Mouse (Mus musculus) central nervous system, embryonic 14 days (tissue): ENCODE measurements around the gene Ano1. TPM values are rescaled to one million over a fixed set of nuclear protein-coding genes. Genes with fewer than 3 reads are reported as not detected.

ENCODE experiments used
- polyA plus RNA-seq: library from polyadenylated mRNA; depleted of rRNA; stranded (reverse); fragments of >200 nt; gene quantifications from 2 replicates; pipeline ENCODE4 v1.2.3, GENCODE M21; 2012; rRNA removed

Gene Ano1
- 10.5 and 11.8 TPM in 2 replicates for polyA plus RNA-seq

DNA sequence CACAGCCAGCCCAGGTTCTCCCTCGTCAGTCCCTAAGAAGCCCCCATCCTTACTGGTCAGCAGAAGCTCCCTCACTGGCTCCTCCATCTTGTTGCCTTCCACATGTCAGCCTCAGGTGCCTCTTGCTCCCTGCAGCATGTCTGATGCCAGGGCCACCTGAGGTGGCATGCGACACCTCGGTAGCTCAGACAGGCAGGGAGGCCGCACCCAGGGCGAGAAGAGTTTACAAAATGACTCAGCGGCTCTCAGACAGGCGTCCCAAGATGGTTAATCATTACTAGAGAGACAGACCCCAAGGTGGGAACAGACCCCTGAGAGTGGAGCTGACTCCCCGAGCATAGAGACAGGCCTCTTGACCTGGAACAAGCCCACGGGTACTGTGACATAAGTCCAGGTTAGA, at the start of gene Ano1:
Gene Ano1 (minus strand): TSS at position 142 of the 400 bp plus-strand sequence.

DNA sequence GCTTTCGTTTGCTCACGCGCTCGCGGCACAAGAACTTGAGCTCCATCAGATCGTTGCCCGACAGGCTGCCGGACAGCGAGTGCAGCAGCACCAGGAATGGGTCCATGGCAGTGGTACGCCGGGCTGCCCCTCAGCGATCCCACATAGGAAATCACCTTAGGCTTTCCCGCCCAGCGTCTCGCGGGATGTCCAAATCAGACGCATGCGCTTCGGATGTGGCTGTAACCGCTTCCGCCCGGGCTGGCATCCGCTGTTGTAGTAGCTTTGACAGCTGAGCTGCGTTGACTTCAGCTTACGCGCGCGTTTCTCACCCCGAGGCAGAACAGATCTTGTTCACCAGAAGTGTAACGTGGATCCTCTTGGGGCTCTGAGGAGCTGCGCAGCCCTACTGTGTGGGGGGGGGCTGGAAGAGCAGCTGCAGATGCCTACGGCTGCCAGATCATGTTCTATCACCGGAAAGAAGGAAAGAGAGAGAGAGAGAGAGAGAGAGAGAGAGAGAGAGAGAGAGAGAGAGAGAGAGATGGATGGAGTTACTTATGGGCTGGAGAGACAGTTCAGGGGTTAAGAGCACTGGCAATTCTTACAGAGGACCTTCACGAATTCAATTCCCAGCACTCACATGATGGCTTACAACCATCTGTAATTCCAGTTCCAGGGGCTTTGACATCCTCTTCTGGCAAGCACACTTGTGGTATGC, 169.3 kb downstream of the Ano1 start, which contains the start of gene Fadd:
Gene Fadd (minus strand): TSS at position 180 of the 697 bp plus-strand sequence.

GRCm38 (mm10) chr7:144553237-144554122, 198.3 kb downstream of the Ano1 start, which contains the start of gene Ppfia1:
TSS of gene Ppfia1 (minus strand) at chr7:144553729.

Other genes with a start within 250 kb of the Ano1 start
- 51.8 and 52.1 TPM in 2 replicates for gene Ppfia1, start 198.2 kb downstream of the Ano1 start, polyA plus RNA-seq
- 6.5 and 6.9 TPM in 2 replicates for gene Fadd, start 169.5 kb downstream of the Ano1 start, polyA plus RNA-seq
- 5.8 and 12.6 TPM in 2 replicates for gene Fgf3, start 86.1 kb upstream of the Ano1 start, polyA plus RNA-seq
- 0.05 TPM in 1 of 2 replicates, not detected in the other for gene Fgf4, start 95.4 kb upstream of the Ano1 start, polyA plus RNA-seq
- 18.3 and 20.3 TPM in 2 replicates for gene Fgf15, start 144.6 kb upstream of the Ano1 start, polyA plus RNA-seq
- gene LTO1, start 163.1 kb upstream of the Ano1 start, polyA plus RNA-seq = 60.9 and 67.2 TPM in 2 replicates
- 52.5 and 61.6 TPM in 2 replicates for gene Ccnd1, start 188.0 kb upstream of the Ano1 start, polyA plus RNA-seq